Mouse (Mus musculus): ENCODE data around the gene Pamr1. TPM values are rescaled to one million over a fixed set of nuclear protein-coding genes. Genes with fewer than 3 reads are reported as not detected.
A peak's percentile ranks its signal among the peaks of the same experiment; 100 is the strongest.

Gene Pamr1
- total RNA-seq, 2 experiments from 2014 or later, result 4.5 to 5.8 TPM

GRCm38 (mm10) chr2:102598911-102599721 lies 49.3 kb downstream of the Pamr1 start:
- intact Hi-C loops (cut with DNase I), result loop anchor here (10.0 kb wide), 1 partner anchor 416 kb away; no protein-coding TSS in a partner anchor
- peak; percentile 80 for DNase-seq

GRCm38 (mm10) chr2:102600516-102600915 lies 50.7 kb downstream of the Pamr1 start:
- intact Hi-C loops (cut with DNase I), result no loop called here

DNA sequence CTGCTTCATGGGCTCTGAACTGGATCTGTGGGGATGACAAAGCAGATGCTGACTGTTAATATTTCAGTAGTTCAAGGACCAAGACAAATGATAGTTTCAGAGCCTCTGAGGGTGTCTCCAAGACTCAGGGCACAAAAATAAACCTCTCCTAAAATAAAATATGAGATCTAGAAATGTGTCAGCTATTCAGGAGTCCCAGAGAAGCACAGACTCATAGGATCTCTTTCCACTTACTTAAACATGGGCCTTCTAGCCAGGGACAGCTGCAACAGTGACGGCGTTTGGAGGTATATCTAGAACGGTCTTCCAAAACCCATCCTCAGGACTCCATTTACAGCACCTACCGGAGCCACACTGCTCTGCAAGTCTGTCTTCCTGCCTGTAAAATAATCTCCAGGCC lies 60.7 kb downstream of the Pamr1 start:
- intact Hi-C loops (cut with DNase I), result no loop called here
- no peak for DNase-seq

More at GRCm38 (mm10) chr2:102600516-102600915, 50.7 kb downstream of the Pamr1 start:
- no peak for DNase-seq

GRCm38 (mm10) chr2:102616637-102617036 lies 66.8 kb downstream of the Pamr1 start:
- no peak for DNase-seq
- intact Hi-C loops (cut with DNase I), result no loop called here

DNA sequence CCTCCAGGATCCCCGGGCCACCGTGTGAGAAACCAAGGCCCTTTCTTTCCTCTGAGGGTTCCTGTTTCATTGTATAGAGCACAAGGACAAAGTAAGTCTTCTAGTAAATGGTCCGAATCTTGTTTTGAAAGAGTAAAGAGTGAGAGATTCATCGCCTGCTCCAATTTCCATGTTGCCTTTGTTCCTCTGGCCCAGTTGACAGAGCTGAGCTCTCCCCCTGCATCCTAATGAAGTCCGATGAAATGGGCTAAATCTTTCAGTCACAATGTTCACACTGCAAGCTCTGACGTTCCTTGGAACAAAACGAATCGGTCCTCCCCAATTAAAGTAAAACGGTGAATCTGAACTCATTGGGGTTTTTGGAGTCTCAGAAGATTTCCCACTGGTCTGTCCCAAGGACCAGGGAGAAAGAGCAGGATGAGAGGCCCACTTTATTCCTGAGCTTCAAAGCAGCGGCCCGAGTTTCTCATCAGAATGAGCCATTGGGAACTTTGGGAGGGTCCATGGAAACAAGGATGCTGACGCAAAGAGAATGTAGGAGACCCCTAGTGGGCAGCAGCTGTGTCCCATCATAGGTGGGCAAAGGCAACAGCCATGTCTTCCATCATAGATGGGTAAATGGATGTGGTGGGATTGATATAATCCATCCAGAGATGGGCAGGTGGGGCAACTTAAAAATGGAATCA lies 71.1 kb downstream of the Pamr1 start:
- DNase-seq, result no peak
- intact Hi-C loops (cut with DNase I), result no loop called here

GRCm38 (mm10) chr2:102622176-102622575 lies 72.4 kb downstream of the Pamr1 start:
- intact Hi-C loops (cut with DNase I), result no loop called here
- no peak for DNase-seq

GRCm38 (mm10) chr2:102622943-102623342 lies 73.1 kb downstream of the Pamr1 start:
- no peak for DNase-seq
- intact Hi-C loops (cut with DNase I), result no loop called here

- intact Hi-C loops (cut with DNase I), result no loop called here
- DNase-seq, result no peak
Measured at GRCm38 (mm10) chr2:102624538-102624937, 74.7 kb downstream of the Pamr1 start.

DNA sequence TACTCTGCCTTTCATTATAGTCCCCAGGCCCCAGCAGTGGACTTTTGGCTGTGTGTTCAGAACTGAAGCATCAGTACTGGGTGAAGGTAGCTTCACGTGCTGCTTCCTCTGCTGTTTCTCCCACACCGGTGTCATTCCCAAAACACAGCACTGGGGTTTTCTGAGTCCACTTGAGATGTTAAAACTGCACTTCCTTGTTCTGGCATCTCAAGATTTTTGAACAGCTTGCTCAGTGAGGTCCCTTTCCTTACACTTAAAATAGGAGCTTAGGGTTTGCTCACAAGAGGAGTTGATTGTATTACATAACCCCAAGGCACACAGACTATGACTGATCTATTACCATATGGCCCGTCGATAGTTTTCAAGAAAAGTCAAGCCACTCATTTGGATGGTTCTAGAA lies 82.5 kb downstream of the Pamr1 start:
- intact Hi-C loops (cut with DNase I), result no loop called here
- no peak for DNase-seq

DNA sequence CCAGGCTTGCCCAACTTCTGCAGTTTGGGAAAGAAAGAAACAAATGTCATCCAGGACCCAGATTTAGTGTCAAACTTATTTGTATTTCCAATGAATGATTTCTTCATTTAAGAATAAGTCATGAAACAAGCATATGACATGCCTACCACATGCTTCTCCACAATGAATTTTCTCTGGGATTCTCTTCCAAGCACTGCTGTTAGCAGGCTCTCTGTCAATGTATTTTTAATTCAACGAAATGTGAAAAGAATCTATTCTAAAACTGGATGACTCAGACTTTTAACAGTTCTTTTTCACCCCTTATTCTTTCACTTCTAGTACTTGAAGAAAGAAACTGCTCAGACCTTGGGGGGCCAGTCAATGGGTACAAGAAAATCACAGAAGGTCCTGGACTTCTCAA lies 84.2 kb downstream of the Pamr1 start:
- no peak for DNase-seq
- intact Hi-C loops (cut with DNase I), result no loop called here

- intact Hi-C loops (cut with DNase I), result no loop called here
- DNase-seq, result no peak
Measured at GRCm38 (mm10) chr2:102635523-102636060, 85.8 kb downstream of the Pamr1 start.

- no peak for DNase-seq
- intact Hi-C loops (cut with DNase I), result no loop called here
Measured at GRCm38 (mm10) chr2:102636116-102636600, 86.3 kb downstream of the Pamr1 start.

DNA sequence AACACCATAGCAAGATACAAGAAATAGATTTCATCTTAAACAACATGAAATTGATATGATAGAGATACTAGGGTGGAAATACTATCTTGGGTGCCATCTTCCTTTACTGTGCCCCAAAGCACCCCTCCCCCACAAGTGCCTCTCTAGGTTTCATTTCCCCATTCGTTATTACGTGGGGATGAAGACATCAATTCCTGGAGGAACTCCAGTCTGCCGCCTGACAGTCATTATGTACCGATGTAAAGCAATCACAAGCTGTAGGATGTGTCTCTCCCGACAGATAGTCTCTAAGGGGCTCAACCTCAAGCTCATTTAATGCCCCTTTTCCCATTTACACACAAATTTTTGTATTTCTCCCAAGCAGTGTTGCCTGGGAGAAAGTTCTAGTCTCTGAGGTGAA lies 88.3 kb downstream of the Pamr1 start:
- DNase-seq, result no peak
- intact Hi-C loops (cut with DNase I), result no loop called here

DNA sequence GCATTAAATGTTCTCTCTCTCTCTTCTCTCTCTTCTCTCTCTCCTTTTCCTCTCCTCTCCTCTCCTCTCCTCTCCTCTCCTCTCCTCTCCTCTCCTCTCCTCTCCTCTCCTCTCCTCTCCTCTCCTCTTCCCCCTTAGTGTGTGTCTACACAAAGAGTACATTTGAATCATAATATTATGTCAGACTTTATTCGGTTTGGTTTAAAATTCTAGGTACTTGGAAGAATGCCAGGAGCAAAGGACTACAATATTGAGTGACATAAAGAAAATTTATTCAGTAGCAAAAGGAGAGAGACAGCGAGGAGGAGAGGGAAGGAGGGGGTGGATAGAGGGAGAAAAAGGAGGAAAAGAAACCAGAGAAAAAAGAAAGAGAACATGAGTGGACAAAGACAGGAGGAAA lies 88.9 kb downstream of the Pamr1 start:
- intact Hi-C loops (cut with DNase I), result no loop called here
- DNase-seq, result no peak

- peak; percentile 30 for DNase-seq
- intact Hi-C loops (cut with DNase I), result no loop called here
Measured at GRCm38 (mm10) chr2:102648845-102649500, 99.2 kb downstream of the Pamr1 start.

GRCm38 (mm10) chr2:102650322-102650721 lies 100.5 kb downstream of the Pamr1 start:
- intact Hi-C loops (cut with DNase I), result no loop called here
- DNase-seq, result no peak

- intact Hi-C loops (cut with DNase I), result no loop called here
- DNase-seq, result peak; percentile 32
Measured at GRCm38 (mm10) chr2:102655966-102656725, 106.3 kb downstream of the Pamr1 start.

DNA sequence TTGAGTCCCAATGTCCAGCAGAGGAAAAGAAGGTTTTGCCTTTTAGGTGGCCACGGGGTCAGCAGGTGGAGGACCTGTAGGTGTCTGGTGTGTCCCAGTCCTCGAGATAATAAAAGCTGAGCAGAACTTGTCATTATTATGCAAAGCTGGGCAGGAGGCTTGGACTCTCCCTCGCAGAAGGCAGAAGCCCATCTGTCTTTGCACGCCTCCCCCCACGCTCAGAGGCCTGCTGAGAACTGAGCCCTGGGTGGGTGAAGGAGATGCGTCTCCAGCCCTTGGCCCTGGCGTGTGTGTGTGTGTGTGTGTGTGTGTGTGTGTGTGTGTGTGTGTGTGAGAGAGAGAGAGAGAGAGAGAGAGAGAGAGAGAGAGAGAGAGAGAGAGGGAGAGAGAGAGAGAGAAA lies 107.9 kb downstream of the Pamr1 start:
- intact Hi-C loops (cut with DNase I), result no loop called here
- DNase-seq, result peak; percentile 76

DNA sequence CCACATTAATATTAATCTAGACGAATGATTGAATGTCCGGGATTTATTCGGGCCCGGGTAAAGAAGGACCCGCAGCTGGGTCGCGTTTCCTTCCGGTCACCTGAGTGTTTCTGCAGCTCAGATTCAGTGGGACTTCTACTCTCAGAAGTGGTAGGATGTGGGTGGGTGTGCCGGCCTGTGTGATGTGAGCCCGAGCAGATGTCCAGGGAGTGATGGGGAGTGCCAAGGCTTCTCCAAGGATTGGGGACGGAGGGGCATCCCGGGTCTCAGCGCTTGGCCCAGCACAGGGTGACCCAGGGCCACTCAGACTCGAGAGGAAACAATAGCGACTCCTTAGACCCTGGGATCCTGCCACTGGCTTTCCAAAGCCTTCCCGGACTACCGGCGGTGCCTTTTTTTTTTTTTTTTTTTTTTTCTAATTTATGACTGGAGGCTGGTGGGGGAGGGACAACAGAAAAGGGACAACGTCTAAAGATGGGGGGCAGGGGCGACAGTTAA lies 108.4 kb downstream of the Pamr1 start, which contains the start of gene Slc1a2:
Gene Slc1a2 (plus strand): TSS at position 497 of the 498 bp plus-strand sequence.
- intact Hi-C loops (cut with DNase I), result no loop called here
- peak; percentile 62 for DNase-seq
